Mouse (Mus musculus): ENCODE measurements around the gene E130208F15Rik.

E130208F15Rik gene

DNA sequence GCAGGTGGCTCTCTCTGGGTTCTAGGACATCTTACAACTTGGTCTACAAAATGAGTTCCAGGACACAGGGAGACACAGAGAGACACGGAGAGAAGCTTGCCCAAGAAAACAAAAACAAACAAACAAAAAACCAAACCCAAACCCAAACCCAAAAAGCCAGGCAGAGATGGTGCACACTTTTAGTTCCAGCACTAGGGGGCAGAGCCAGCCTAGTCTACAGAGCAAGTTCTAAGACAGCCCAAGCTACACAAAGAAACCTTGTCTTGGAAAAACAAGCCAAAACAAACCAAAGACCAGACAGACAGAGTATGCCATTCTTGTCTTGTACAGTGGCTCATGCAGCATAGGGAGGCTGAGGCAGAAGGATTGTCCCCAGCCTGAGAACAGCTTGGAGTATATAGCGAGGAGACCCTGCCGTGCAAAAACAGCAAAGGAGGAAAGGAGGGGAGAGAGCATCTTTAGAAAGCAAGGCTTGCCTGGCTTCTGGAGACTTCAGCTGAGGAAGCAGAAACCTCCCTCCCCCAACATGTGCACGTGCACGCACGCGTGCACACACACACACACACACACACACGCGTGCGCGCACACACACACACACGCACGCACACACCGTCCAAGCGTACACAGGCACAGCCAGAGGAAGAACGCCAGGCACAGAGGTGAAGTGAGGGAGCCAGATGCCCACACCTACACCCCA is 15.3 kb upstream of the E130208F15Rik start:
- DNase-seq (ENCODE audit: low read depth, low spot score): peak; percentile 66

GRCm38 (mm10) chr7:30308076-30309005 is 13.2 kb upstream of the E130208F15Rik start, which contains the start of gene Alkbh6:
Gene Alkbh6 (plus strand): TSS chr7:30308717.
- peak; percentile 97 for DNase-seq (ENCODE audit: low read depth, low spot score)

- DNase-seq (ENCODE audit: low read depth, low spot score): no peak
These were observed 12.0 kb upstream of the E130208F15Rik start for GRCm38 (mm10) chr7:30309395-30310129.

GRCm38 (mm10) chr7:30310136-30310535 is 11.4 kb upstream of the E130208F15Rik start:
- DNase-seq (ENCODE audit: low read depth, low spot score): no peak

DNA sequence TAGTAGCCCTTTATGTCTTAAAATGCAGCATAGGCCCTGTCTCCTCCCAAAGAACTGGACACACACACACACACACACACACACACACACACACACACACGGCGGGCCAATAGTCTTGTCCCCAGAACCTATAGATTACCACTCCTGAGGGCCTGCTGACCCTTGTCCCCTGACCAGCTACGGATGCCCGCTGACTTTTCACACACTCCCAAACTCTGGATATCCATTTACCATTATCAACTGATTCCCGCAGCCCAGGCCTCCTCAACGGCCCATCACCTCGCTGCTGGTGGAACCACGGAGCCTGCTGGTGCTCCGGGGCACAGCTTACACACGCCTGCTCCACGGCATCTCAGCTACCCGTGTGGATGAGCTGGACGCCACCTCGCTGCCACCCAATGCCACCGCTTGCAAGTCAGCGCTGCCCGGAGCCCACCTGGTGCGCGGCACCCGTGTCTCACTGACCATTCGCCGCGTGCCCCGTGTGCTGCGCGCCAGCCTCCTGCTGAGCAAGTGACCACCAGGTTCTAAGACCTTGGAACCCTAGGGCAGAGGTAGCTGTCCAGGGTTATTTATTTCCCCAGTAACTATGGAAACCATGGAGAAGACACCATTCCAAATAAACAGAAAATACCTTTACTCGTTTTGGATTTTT is 7.7 kb upstream of the E130208F15Rik start:
- no peak for DNase-seq (ENCODE audit: low read depth, low spot score)

DNA sequence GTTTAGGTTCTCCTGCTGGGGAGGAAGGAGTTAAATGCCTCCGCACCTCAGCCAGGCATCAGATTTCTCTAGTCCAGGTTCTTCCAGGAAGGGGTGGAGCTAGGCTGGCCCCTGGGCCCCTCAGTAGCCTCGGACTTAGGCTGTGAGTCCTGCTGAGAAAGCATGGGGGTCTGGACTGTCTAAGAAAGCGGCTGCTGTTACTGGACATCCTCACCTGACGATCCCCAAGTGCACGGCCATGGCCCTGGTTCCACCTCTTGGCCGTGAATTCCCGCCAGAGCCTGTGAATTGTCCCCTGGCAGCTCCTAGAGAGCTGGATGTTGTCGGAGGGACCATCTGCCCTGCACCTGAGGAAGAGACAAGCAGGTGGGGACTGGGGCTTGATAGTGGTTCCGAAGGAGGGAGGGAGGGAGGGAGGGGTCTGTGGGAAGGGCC is 6.8 kb upstream of the E130208F15Rik start, which contains the start of gene Syne4:
Gene Syne4, plus strand, starts transcription at position 87 of the 435 bp plus-strand sequence.
- peak; percentile 50 for DNase-seq (ENCODE audit: low read depth, low spot score)

GRCm38 (mm10) chr7:30315559-30316529 is 5.7 kb upstream of the E130208F15Rik start:
- no peak for DNase-seq (ENCODE audit: low read depth, low spot score)

DNA sequence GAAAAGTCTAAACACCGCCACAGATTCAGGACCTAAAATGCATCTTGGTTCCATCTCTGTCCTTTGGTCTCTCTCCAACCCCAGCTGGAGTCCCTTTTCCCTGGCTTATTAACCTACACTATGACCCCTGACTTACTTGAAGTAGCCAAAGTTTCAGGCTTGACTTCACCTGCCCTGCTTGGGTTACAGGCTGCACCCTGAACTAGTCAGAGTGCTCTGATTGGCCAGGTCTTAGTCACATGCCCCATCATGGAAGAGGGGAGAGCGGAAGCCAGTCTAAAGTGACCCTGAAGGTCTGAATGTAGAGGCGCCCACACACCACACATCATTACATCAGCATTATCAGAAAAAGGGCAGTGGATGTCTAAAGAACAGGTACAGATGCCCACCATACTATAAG is 3.4 kb upstream of the E130208F15Rik start:
- no peak for DNase-seq (ENCODE audit: low read depth, low spot score)

- no peak for DNase-seq (ENCODE audit: low read depth, low spot score)
These were observed 594 bp upstream of the E130208F15Rik start for GRCm38 (mm10) chr7:30320946-30321345.

GRCm38 (mm10) chr7:30322285-30322667 is 736 bp downstream of the E130208F15Rik start:
- peak; percentile 98 for DNase-seq (ENCODE audit: low read depth, low spot score)

DNA sequence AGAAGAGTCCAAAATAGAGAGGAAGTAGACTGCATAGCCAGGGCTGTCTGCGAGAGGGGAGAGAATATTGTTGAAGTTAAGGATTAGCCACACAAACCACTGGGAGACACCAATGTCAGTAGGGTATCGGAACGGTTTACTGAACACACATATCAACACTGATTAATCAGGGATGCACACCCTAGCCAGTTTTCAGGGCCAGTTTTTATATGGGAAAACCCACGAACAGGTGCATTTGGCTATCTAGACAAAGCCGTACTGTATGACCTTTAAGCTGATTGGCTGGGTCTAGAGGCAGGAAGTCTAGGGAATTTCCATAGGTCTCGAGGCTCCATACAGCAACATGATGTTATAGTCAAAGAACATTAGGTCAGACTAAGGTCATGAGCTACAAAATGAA is 1.3 kb downstream of the E130208F15Rik start:
- DNase-seq (ENCODE audit: low read depth, low spot score): peak; percentile 32

DNA sequence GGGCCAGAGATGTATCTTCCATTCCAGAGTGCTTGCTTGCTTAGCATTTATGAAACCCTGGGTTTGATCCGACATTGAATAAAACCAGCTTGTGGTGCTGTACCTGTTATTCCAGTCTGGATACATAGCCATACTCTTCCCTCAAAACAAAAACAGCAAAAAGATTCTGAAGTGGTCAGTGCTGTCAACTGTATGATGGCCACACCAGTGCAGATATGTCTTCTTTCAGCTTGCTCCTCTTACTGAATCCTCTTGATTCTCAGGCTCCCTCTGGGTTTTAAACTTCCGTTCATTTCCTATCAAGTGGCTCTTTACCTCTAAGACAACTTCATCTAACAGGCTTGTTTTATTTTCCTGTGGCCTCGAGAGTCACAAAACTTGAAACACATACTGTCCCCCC is 2.3 kb downstream of the E130208F15Rik start, which contains the start of gene Sdhaf1:
Gene Sdhaf1, minus strand, starts transcription at position 101 of the 400 bp plus-strand sequence.
- no peak for DNase-seq (ENCODE audit: low read depth, low spot score)

DNA sequence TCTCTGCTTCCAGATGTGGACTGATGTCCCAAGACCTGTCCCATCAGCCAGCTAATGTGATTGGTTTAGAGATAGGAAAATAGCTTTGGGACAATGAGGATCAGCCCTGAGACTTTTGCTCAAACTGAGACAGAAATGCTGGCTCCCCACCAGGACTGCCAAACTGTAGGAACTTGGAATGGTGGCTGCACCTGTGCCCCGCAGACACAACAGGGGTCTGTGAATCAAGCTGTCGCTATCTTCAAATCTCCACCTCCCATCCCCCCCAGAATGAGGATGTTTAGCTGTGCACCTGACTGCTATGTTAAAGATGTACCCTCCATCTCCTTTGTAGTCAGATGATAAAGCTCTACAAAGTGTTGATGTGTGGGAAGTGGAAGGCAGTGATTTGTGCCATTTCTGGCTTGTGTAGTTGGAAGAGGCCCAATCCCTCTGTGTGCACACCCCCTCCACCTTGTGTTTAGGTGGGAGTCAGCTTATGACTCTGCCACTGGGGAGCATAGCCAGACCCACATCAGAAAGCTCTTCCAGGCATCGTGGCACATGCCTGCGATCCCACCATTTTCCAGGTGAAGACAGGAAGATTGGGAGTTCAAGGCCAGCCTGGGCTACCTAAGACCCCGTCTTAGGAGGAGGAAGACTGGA is 2.9 kb downstream of the E130208F15Rik start:
- DNase-seq (ENCODE audit: low read depth, low spot score): no peak

GRCm38 (mm10) chr7:30325364-30325763 is 3.8 kb downstream of the E130208F15Rik start:
- peak; percentile 88 for DNase-seq (ENCODE audit: low read depth, low spot score)

DNA sequence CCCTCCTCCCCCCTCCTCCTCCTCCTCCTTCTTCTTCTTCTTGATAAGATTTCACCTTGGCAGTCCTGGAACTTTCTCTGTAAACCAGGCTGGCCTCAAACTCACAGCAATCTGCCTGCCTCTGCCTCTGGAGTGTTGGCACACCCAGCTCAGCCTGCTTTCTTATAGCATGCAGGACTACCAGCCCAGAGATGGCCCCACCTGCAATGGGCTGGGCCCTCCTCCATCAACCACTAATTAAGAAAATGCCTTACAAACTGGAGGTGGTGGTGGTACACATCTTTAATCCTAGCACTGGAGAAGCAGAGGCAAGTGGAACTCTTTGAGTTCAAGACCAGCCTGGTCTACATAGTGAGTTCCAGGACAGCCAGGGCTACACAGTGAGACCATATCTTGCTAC is 4.9 kb downstream of the E130208F15Rik start:
- no peak for DNase-seq (ENCODE audit: low read depth, low spot score)

DNA sequence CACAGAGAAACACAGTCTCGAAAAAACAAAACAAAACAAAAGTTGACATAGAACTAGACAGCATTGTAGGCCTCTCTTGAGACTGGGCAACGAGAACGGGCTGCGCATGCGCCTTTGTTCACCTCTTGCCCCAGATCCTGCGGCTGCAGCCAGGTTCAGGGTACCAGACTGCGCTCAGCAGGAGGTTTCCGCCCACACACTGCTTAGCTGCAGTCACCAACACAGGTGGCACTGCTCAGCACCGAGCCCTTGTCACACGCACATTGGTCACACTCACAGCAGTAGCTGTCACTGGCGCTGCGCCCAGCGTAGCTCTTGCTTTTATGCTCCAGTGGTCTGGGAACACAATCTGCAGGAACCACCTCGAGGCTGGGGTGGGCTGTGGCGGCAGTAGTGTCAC is 5.6 kb downstream of the E130208F15Rik start:
- no peak for DNase-seq (ENCODE audit: low read depth, low spot score)

GRCm38 (mm10) chr7:30328379-30328778 is 6.8 kb downstream of the E130208F15Rik start:
- DNase-seq (ENCODE audit: low read depth, low spot score): no peak

GRCm38 (mm10) chr7:30331887-30332286 is 10.3 kb downstream of the E130208F15Rik start:
- DNase-seq (ENCODE audit: low read depth, low spot score): peak; percentile 97

DNA sequence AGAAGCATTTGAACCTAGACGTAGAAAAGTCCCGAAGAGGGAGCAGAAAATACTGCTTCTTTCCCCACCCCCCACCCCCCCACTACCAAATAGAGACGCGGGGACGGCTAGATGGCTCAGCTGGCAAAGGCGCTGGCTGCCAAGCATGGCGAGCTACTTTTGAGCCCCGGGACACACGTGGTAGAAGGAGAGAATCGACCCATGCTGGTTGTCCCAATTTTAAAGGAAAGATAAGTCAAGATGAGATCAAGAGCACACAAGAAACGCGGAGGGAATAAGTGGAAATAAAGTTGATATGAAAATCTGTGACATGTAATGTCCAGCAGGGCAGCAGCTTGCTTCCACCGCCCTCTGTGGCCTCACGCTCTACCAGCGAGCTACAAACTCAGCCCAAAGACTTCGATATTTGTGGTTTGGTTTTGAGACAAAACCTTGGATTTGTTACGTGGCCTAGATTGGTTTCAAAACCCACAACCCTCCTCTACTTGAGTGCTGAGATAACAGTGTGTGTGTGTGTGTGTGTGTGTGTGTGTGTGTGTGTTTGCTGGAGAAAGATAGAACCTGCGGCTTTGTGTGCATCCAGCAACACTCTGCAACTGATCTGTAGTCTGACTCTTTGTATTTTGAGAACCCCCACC is 11.2 kb downstream of the E130208F15Rik start:
- DNase-seq (ENCODE audit: low read depth, low spot score): no peak
